Mouse (Mus musculus): ENCODE results near the gene Zmym3. TPM values are rescaled to one million over a fixed set of nuclear protein-coding genes. Genes with fewer than 3 reads are reported as not detected.

The Zmym3 gene
- polyA plus RNA-seq, 1 experiment from 2014 or later: 17.0 TPM

GRCm38 (mm10) chrX:101419725-101420699, 637 bp downstream of the Zmym3 start:
- Histone ChIP-seq H3K9ac (ENCODE audit: low read length) (peak overlapping the region; percentile 63), H3K27me3 (ENCODE audit: control insufficient read depth, insufficient read depth, low read length) (no peaks in the 10 kb centered on the region), H3K4me1 (ENCODE audit: control insufficient read depth, insufficient read depth, low read length) (0 out of 2 replicates have a peak, but pooled peaks cover 2% of the 10 kb centered on the region), H3K36me3 (ENCODE audit: control insufficient read depth, insufficient read depth, low read length) (no peaks in the 10 kb centered on the region), H3K4me3 (ENCODE audit: low read depth, low read length) (peak overlapping the region; percentile 57), H3K4me2 (peak overlapping the region; percentile 61), H3K27ac (ENCODE audit: low read depth, low read length) (no peak overlapping the region), H3K9me3 (ENCODE audit: control insufficient read depth, low read length) (no peaks in the 10 kb centered on the region)
- WGBS: 20% methylated on average over 48 of the region's 54 CpGs
- ATAC-seq (ENCODE audit: low FRiP score): peak; percentile 97
- DNase-seq (ENCODE audit: low spot score, missing footprints): peak; percentile 92

- H3K4me2 ChIP-seq: peak overlapping the region; percentile 61
- no peaks in the 10 kb centered on the region for H3K36me3 ChIP-seq (ENCODE audit: control insufficient read depth, insufficient read depth, low read length)
- H3K27me3 ChIP-seq (ENCODE audit: control insufficient read depth, insufficient read depth, low read length): no peaks in the 10 kb centered on the region
- H3K4me3 ChIP-seq (ENCODE audit: low read depth, low read length): peak overlapping the region; percentile 57
- H3K9ac ChIP-seq (ENCODE audit: low read length): peak overlapping the region; percentile 63
- ATAC-seq (ENCODE audit: low FRiP score) (no peak), DNase-seq (ENCODE audit: low spot score, missing footprints) (no peak)
- no peak overlapping the region for H3K27ac ChIP-seq (ENCODE audit: low read depth, low read length)
- 0 out of 2 replicates have a peak, but pooled peaks cover 2% of the 10 kb centered on the region for H3K4me1 ChIP-seq (ENCODE audit: control insufficient read depth, insufficient read depth, low read length)
- H3K9me3 ChIP-seq (ENCODE audit: control insufficient read depth, low read length): no peaks in the 10 kb centered on the region
- 22% methylated on average over 36 of the region's 36 CpGs for WGBS
Observed at GRCm38 (mm10) chrX:101418946-101419724, 1.5 kb downstream of the Zmym3 start.

GRCm38 (mm10) chrX:101396459-101396858, 24.2 kb downstream of the Zmym3 start:
- no peak for DNase-seq (ENCODE audit: low spot score, missing footprints)
- Histone ChIP-seq H3K9me3 (ENCODE audit: control insufficient read depth, low read length) (no peaks in the 10 kb centered on the region), H3K4me3 (ENCODE audit: low read depth, low read length) (peak overlapping the region; percentile 3; the same call in 1 of the 2 replicates), H3K27ac (ENCODE audit: low read depth, low read length) (no peak overlapping the region), H3K27me3 (ENCODE audit: control insufficient read depth, insufficient read depth, low read length) (peaks cover 4% of the 10 kb centered on the region; the same call in 1 of the 2 replicates), H3K36me3 (ENCODE audit: control insufficient read depth, insufficient read depth, low read length) (no peaks in the 10 kb centered on the region), H3K9ac (ENCODE audit: low read length) (no peak overlapping the region), H3K4me2 (0 out of 2 replicates have a peak overlapping the region, but pooled peaks have one; percentile 9), H3K4me1 (ENCODE audit: control insufficient read depth, insufficient read depth, low read length) (no peaks in the 10 kb centered on the region; the same call in 1 of the 2 replicates)
- no peak for ATAC-seq (ENCODE audit: low FRiP score)
- 14% methylated on average over 10 of the region's 11 CpGs for WGBS

GRCm38 (mm10) chrX:101394341-101394740, 26.3 kb downstream of the Zmym3 start:
- H3K4me3 ChIP-seq (ENCODE audit: low read depth, low read length): no peak overlapping the region
- peaks cover 4% of the 10 kb centered on the region; the same call in 1 of the 2 replicates for H3K27me3 ChIP-seq (ENCODE audit: control insufficient read depth, insufficient read depth, low read length)
- H3K9ac ChIP-seq (ENCODE audit: low read length): no peak overlapping the region
- H3K27ac ChIP-seq (ENCODE audit: low read depth, low read length): no peak overlapping the region
- no peaks in the 10 kb centered on the region; the same call in 1 of the 2 replicates for H3K4me1 ChIP-seq (ENCODE audit: control insufficient read depth, insufficient read depth, low read length)
- no peak overlapping the region for H3K4me2 ChIP-seq
- H3K36me3 ChIP-seq (ENCODE audit: control insufficient read depth, insufficient read depth, low read length): no peaks in the 10 kb centered on the region
- ATAC-seq (ENCODE audit: low FRiP score): no peak
- H3K9me3 ChIP-seq (ENCODE audit: control insufficient read depth, low read length): no peaks in the 10 kb centered on the region
- DNase-seq (ENCODE audit: low spot score, missing footprints): no peak
- WGBS: 66% methylated on average over 2 of the region's 2 CpGs

- no peak overlapping the region for H3K4me3 ChIP-seq (ENCODE audit: low read depth, low read length)
- no peak overlapping the region for H3K4me2 ChIP-seq
- H3K36me3 ChIP-seq (ENCODE audit: control insufficient read depth, insufficient read depth, low read length): no peaks in the 10 kb centered on the region
- WGBS: 65% methylated on average over 5 of the region's 5 CpGs
- H3K27me3 ChIP-seq (ENCODE audit: control insufficient read depth, insufficient read depth, low read length): peaks cover 21% of the 10 kb centered on the region
- no peaks in the 10 kb centered on the region for H3K4me1 ChIP-seq (ENCODE audit: control insufficient read depth, insufficient read depth, low read length)
- H3K9ac ChIP-seq (ENCODE audit: low read length): no peak overlapping the region
- ATAC-seq (ENCODE audit: low FRiP score): no peak
- DNase-seq (ENCODE audit: low spot score, missing footprints): no peak
- H3K27ac ChIP-seq (ENCODE audit: low read depth, low read length): no peak overlapping the region
- H3K9me3 ChIP-seq (ENCODE audit: control insufficient read depth, low read length): no peaks in the 10 kb centered on the region
Observed at GRCm38 (mm10) chrX:101388866-101389537, 31.6 kb downstream of the Zmym3 start.

GRCm38 (mm10) chrX:101386222-101386621, 34.4 kb downstream of the Zmym3 start:
- peaks cover 37% of the 10 kb centered on the region for H3K27me3 ChIP-seq (ENCODE audit: control insufficient read depth, insufficient read depth, low read length)

GRCm38 (mm10) chrX:101384439-101385137, 36.1 kb downstream of the Zmym3 start:
- H3K9me3 ChIP-seq (ENCODE audit: control insufficient read depth, low read length): no peaks in the 10 kb centered on the region
- H3K27ac ChIP-seq (ENCODE audit: low read depth, low read length): no peak overlapping the region
- no peak overlapping the region for H3K9ac ChIP-seq (ENCODE audit: low read length)
- ATAC-seq (ENCODE audit: low FRiP score): no peak; the same call in 1 of the 2 replicates
- H3K36me3 ChIP-seq (ENCODE audit: control insufficient read depth, insufficient read depth, low read length): no peaks in the 10 kb centered on the region
- peak overlapping the region; percentile 16 for H3K4me3 ChIP-seq (ENCODE audit: low read depth, low read length)
- 22% methylated on average over 30 of the region's 32 CpGs for WGBS
- peaks cover 37% of the 10 kb centered on the region for H3K27me3 ChIP-seq (ENCODE audit: control insufficient read depth, insufficient read depth, low read length)
- peak overlapping the region; percentile 40 for H3K4me2 ChIP-seq
- no peaks in the 10 kb centered on the region for H3K4me1 ChIP-seq (ENCODE audit: control insufficient read depth, insufficient read depth, low read length)
- DNase-seq (ENCODE audit: low spot score, missing footprints): no peak

More at GRCm38 (mm10) chrX:101386222-101386621, 34.4 kb downstream of the Zmym3 start:
- H3K9me3 ChIP-seq (ENCODE audit: control insufficient read depth, low read length): no peaks in the 10 kb centered on the region
- no peaks in the 10 kb centered on the region for H3K4me1 ChIP-seq (ENCODE audit: control insufficient read depth, insufficient read depth, low read length)
- H3K9ac ChIP-seq (ENCODE audit: low read length): no peak overlapping the region
- H3K36me3 ChIP-seq (ENCODE audit: control insufficient read depth, insufficient read depth, low read length): no peaks in the 10 kb centered on the region
- ATAC-seq (ENCODE audit: low FRiP score) (no peak), DNase-seq (ENCODE audit: low spot score, missing footprints) (no peak)
- no peak overlapping the region for H3K27ac ChIP-seq (ENCODE audit: low read depth, low read length)
- 19% methylated on average over 4 of the region's 4 CpGs for WGBS
- no peak overlapping the region for H3K4me2 ChIP-seq
- no peak overlapping the region for H3K4me3 ChIP-seq (ENCODE audit: low read depth, low read length)

GRCm38 (mm10) chrX:101383455-101383854, 37.2 kb downstream of the Zmym3 start:
- DNase-seq (ENCODE audit: low spot score, missing footprints) (no peak), ATAC-seq (ENCODE audit: low FRiP score) (no peak)
- Histone ChIP-seq H3K27me3 (ENCODE audit: control insufficient read depth, insufficient read depth, low read length) (peaks cover 41% of the 10 kb centered on the region), H3K9ac (ENCODE audit: low read length) (no peak overlapping the region), H3K36me3 (ENCODE audit: control insufficient read depth, insufficient read depth, low read length) (no peaks in the 10 kb centered on the region), H3K9me3 (ENCODE audit: control insufficient read depth, low read length) (no peaks in the 10 kb centered on the region), H3K4me1 (ENCODE audit: control insufficient read depth, insufficient read depth, low read length) (no peaks in the 10 kb centered on the region), H3K27ac (ENCODE audit: low read depth, low read length) (no peak overlapping the region), H3K4me3 (ENCODE audit: low read depth, low read length) (no peak overlapping the region), H3K4me2 (no peak overlapping the region)
- WGBS: 18% methylated on average over 18 of the region's 18 CpGs
